Mouse (Mus musculus) bone marrow, adult 2 months (tissue): ENCODE results near the gene Inf2. TPM values are rescaled to one million over a fixed set of nuclear protein-coding genes. Genes with fewer than 3 reads are reported as not detected.

ENCODE experiments used
- H3K27ac ChIP-seq: fragments of 200-500 bp; 2 replicates; pipeline ENCODE4 v1.5.1; 2012; ENCODE audit warnings: low read depth, mild to moderate bottlenecking, control low read depth, inconsistent platforms, low read length; ENCODE audit not compliant: control insufficient read depth, poor library complexity, insufficient read depth
- H3K4me1 ChIP-seq: fragments of 200-500 bp; 2 replicates; pipeline ENCODE4 v1.6.1; 2011; ENCODE audit warnings: low read length; ENCODE audit not compliant: control insufficient read depth, insufficient read depth
- H3K4me3 ChIP-seq: fragments of 200-500 bp; replicated peaks from 2 replicates; pipeline ENCODE3; 2011; ENCODE audit warnings: mild to moderate bottlenecking, low read depth, low read length, control low read depth; ENCODE audit not compliant: control insufficient read depth
- CTCF ChIP-seq: fragments of 200-500 bp; IDR thresholded peaks from 2 replicates; pipeline ENCODE4 v1.5.1; 2011; ENCODE audit warnings: low read length, control low read depth; ENCODE audit not compliant: control insufficient read depth, insufficient read depth
- POLR2A ChIP-seq: fragments of 200-500 bp; IDR thresholded peaks from 2 replicates; pipeline ENCODE4 v1.6.1; 2011; ENCODE audit warnings: low read depth, mild to moderate bottlenecking, control low read depth, low read length, borderline replicate concordance; ENCODE audit not compliant: control insufficient read depth
- WGBS: fragments of 180-500 bp; shearing (Covaris S2); methylation state at CpG from one replicate; pipeline ENCODE4 v1.1.7; 2018; 5-methylcytosine and 5-hydroxymethylcytosine counted together
- polyA plus RNA-seq: library from polyadenylated mRNA; stranded (reverse); fragments of >200 nt; gene quantifications from 2 replicates; pipeline ENCODE4 v1.2.4, GENCODE M21; 2011; ENCODE audit warnings: low replicate concordance; ENCODE audit not compliant: missing spikeins, insufficient read depth, insufficient read length

The Inf2 gene
- polyA plus RNA-seq, 1 experiment = 82.8 TPM

- 63% methylated on average over 3 of the region's 3 CpGs for WGBS
- no peak overlapping the region for H3K27ac ChIP-seq
- TF ChIP-seq POLR2A (no peak), CTCF (no peak)
- H3K4me1 ChIP-seq = peaks cover 3% of the 10 kb centered on the region; the same call in 1 of the 2 replicates
- H3K4me3 ChIP-seq = no peak overlapping the region
Observed at GRCm38 (mm10) chr12:112576749-112577148, 11.8 kb upstream of the Inf2 start.

GRCm38 (mm10) chr12:112578296-112579090, 10.1 kb upstream of the Inf2 start:
- H3K4me1 ChIP-seq = peaks cover 3% of the 10 kb centered on the region; the same call in 1 of the 2 replicates
- no peak overlapping the region for H3K4me3 ChIP-seq
- TF ChIP-seq CTCF = no peak
- no peak for TF ChIP-seq POLR2A
- 53% methylated on average over 6 of the region's 6 CpGs for WGBS
- H3K27ac ChIP-seq = no peak overlapping the region

GRCm38 (mm10) chr12:112579430-112579829, 9.2 kb upstream of the Inf2 start:
- H3K27ac ChIP-seq = no peak overlapping the region
- TF ChIP-seq POLR2A (no peak), CTCF (no peak)
- no peak overlapping the region for H3K4me3 ChIP-seq
- peaks cover 3% of the 10 kb centered on the region; the same call in 1 of the 2 replicates for H3K4me1 ChIP-seq
- WGBS = 78% methylated on average over 5 of the region's 5 CpGs

- Histone ChIP-seq H3K4me3 (no peak overlapping the region), H3K27ac (no peak overlapping the region), H3K4me1 (peaks cover 3% of the 10 kb centered on the region; the same call in 1 of the 2 replicates)
- WGBS = 77% methylated on average over 8 of the region's 8 CpGs
- TF ChIP-seq CTCF (no peak), POLR2A (no peak)
Observed at GRCm38 (mm10) chr12:112579926-112580325, 8.7 kb upstream of the Inf2 start.

- no peak overlapping the region for H3K4me3 ChIP-seq
- WGBS = 26% methylated on average over 3 of the region's 3 CpGs
- H3K27ac ChIP-seq = no peak overlapping the region; the same call in 1 of the 2 replicates
- TF ChIP-seq POLR2A = no peak
- no peak for TF ChIP-seq CTCF
- H3K4me1 ChIP-seq = peaks cover 5% of the 10 kb centered on the region
Observed at GRCm38 (mm10) chr12:112581113-112581512, 7.5 kb upstream of the Inf2 start.

- H3K4me1 ChIP-seq = peaks cover 4% of the 10 kb centered on the region
- H3K27ac ChIP-seq = no peak overlapping the region
- H3K4me3 ChIP-seq = no peak overlapping the region
- WGBS = 85% methylated on average over 7 of the region's 7 CpGs
- no peak for TF ChIP-seq CTCF
- TF ChIP-seq POLR2A = no peak
Observed at GRCm38 (mm10) chr12:112584954-112585353, 3.6 kb upstream of the Inf2 start.

- Histone ChIP-seq H3K4me1 (peaks cover 4% of the 10 kb centered on the region), H3K27ac (no peak overlapping the region), H3K4me3 (no peak overlapping the region)
- 76% methylated on average over 7 of the region's 7 CpGs for whole genome bisulfite sequencing
- TF ChIP-seq CTCF (no peak), POLR2A (no peak)
Observed at GRCm38 (mm10) chr12:112585924-112586538, 2.6 kb upstream of the Inf2 start.

- Histone ChIP-seq H3K4me3 (no peak overlapping the region), H3K27ac (no peak overlapping the region), H3K4me1 (peaks cover 2% of the 10 kb centered on the region; the same call in 1 of the 2 replicates)
- 71% methylated on average over 14 of the region's 14 CpGs for WGBS
- no peak for TF ChIP-seq POLR2A
- no peak for TF ChIP-seq CTCF
Observed at GRCm38 (mm10) chr12:112587125-112588124, 1.2 kb upstream of the Inf2 start.
